Mouse (Mus musculus): ENCODE measurements around the gene Upf2. TPM values are rescaled to one million over a fixed set of nuclear protein-coding genes. Genes with fewer than 3 reads are reported as not detected.

The Upf2 gene
- polyA plus RNA-seq, 1 experiment from 2014 or later = 14.8 TPM

GRCm38 (mm10) chr2:6098924-6099323 is 147.7 kb downstream of the Upf2 start:
- Histone ChIP-seq H3K27me3 (peaks cover 30% of the 10 kb centered on the region), H3K9ac (no peak overlapping the region), H3K4me1 (peaks cover 9% of the 10 kb centered on the region; the same call in 1 of the 2 replicates), H3K27ac (no peak overlapping the region), H3K4me3 (no peak overlapping the region), H3K4me2 (replicated peaks) (no peak overlapping the region), H3K36me3 (no peaks in the 10 kb centered on the region), H3K9me3 (no peaks in the 10 kb centered on the region; the same call in 1 of the 2 replicates)
- WGBS = 24% methylated on average over 6 of the region's 6 CpGs
- ATAC-seq (ENCODE audit: insufficient number of reproducible peaks, insufficient read depth, low FRiP score, low TSS enrichment) = no peak

DNA sequence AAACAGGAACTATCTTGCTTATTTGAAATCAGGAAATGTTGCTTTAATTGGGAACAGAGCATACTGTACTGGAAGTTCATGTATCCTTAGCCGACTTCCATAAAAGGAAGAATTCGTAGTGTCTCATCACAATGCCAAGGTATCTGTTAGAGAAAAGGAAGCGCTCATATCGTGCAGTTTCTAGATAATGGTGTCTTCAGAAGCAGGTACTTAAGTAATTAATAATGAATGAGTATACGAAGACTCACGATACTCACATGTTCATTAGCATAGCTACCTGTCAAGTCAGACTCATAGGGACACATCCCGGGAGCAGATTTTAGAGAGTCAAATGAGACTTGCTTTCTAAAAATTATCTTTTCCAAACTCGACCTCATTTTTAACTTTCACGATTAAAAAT is 148.2 kb downstream of the Upf2 start:
- H3K27ac ChIP-seq = no peak overlapping the region
- no peak overlapping the region for H3K4me2 ChIP-seq (replicated peaks)
- no peaks in the 10 kb centered on the region; the same call in 1 of the 2 replicates for H3K9me3 ChIP-seq
- no peak overlapping the region for H3K9ac ChIP-seq
- H3K27me3 ChIP-seq = peaks cover 30% of the 10 kb centered on the region
- no peaks in the 10 kb centered on the region for H3K36me3 ChIP-seq
- H3K4me1 ChIP-seq = peaks cover 9% of the 10 kb centered on the region; the same call in 1 of the 2 replicates
- 74% methylated on average over 9 of the region's 9 CpGs for WGBS
- no peak for ATAC-seq (ENCODE audit: insufficient number of reproducible peaks, insufficient read depth, low FRiP score, low TSS enrichment)
- H3K4me3 ChIP-seq = no peak overlapping the region

GRCm38 (mm10) chr2:6100027-6100749 is 148.9 kb downstream of the Upf2 start:
- Histone ChIP-seq H3K27ac (no peak overlapping the region), H3K4me1 (peaks cover 9% of the 10 kb centered on the region; the same call in 1 of the 2 replicates), H3K4me2 (replicated peaks) (peak overlapping the region; percentile 91), H3K4me3 (peak overlapping the region; percentile 44), H3K27me3 (peaks cover 30% of the 10 kb centered on the region), H3K36me3 (no peaks in the 10 kb centered on the region), H3K9ac (peak overlapping the region; percentile 48), H3K9me3 (no peaks in the 10 kb centered on the region; the same call in 1 of the 2 replicates)
- ATAC-seq (ENCODE audit: insufficient number of reproducible peaks, insufficient read depth, low FRiP score, low TSS enrichment) = peak; percentile 74; the same call in 1 of the 2 replicates
- WGBS = 7% methylated on average over 51 of the region's 51 CpGs

DNA sequence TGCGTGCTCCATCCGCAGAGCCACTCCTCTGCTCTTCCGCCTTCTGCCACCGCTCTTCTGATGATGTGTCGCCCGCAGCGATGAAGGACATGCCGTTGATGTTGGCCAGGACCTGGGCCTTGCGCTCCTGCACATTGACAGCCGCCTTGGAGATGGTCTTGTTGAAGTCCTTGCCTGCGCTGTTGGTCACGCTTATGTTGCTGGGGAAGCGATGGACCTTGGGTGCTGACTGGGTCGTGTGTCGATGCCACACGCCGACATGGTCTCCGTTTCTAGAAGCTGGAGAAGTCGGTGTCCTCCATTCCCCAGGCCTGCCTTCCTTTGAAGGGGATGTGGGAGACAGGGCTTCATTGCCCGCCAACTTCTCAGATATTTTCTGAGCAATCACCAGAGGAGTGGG is 149.5 kb downstream of the Upf2 start:
- 39% methylated on average over 20 of the region's 20 CpGs for WGBS
- peaks cover 9% of the 10 kb centered on the region; the same call in 1 of the 2 replicates for H3K4me1 ChIP-seq
- peak overlapping the region; percentile 91 for H3K4me2 ChIP-seq (replicated peaks)
- H3K9me3 ChIP-seq = no peaks in the 10 kb centered on the region; the same call in 1 of the 2 replicates
- H3K27ac ChIP-seq = no peak overlapping the region
- peak overlapping the region; percentile 44 for H3K4me3 ChIP-seq
- peaks cover 30% of the 10 kb centered on the region for H3K27me3 ChIP-seq
- no peaks in the 10 kb centered on the region for H3K36me3 ChIP-seq
- no peak for ATAC-seq (ENCODE audit: insufficient number of reproducible peaks, insufficient read depth, low FRiP score, low TSS enrichment)
- H3K9ac ChIP-seq = peak overlapping the region; percentile 48

DNA sequence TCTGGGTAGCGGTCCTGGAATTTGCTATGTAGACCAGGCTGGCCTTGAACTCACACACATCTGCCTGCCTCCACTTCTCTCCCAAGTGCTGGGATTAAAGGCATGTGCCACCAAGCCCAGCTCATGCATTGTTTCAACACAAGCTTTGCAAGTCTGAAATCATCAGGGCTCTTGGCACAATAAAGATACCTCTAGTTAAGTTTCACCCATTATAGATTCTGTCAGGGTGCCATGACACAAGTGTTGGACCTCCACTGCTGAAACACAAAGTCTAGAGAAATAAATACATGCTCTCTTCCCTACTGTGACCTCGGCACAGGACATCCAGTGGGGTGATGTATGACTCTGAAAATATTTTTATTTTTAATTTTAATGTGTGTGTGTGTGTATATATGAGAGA is 154.2 kb downstream of the Upf2 start:
- WGBS = 92% methylated on average over 2 of the region's 2 CpGs
- H3K9ac ChIP-seq = no peak overlapping the region
- no peak overlapping the region for H3K4me2 ChIP-seq (replicated peaks)
- H3K4me3 ChIP-seq = no peak overlapping the region
- no peaks in the 10 kb centered on the region for H3K36me3 ChIP-seq
- ATAC-seq (ENCODE audit: insufficient number of reproducible peaks, insufficient read depth, low FRiP score, low TSS enrichment) = no peak
- H3K27me3 ChIP-seq = peaks cover 20% of the 10 kb centered on the region
- no peak overlapping the region for H3K27ac ChIP-seq
- no peaks in the 10 kb centered on the region; the same call in 1 of the 2 replicates for H3K9me3 ChIP-seq
- H3K4me1 ChIP-seq = peaks cover 2% of the 10 kb centered on the region; the same call in 1 of the 2 replicates

Other genes starting within 250 kb of the Upf2 start
- 3.4 and 3.7 TPM in 2 replicates for gene Camk1d, start 237.0 kb upstream of the Upf2 start, polyA plus RNA-seq (2016; fragmentation: Nextera tagmentation; extraction: Ambion mirVana)
- 78.0 and 84.0 TPM in 2 replicates for gene Nudt5, start 106.5 kb upstream of the Upf2 start, polyA plus RNA-seq (2016; fragmentation: Nextera tagmentation; extraction: Ambion mirVana)
- 328 and 358 TPM in 2 replicates for gene Cdc123, start 106.3 kb upstream of the Upf2 start, polyA plus RNA-seq (2016; fragmentation: Nextera tagmentation; extraction: Ambion mirVana)
- 1.7 and 2.0 TPM in 2 replicates for gene Gm13199, start 88.5 kb upstream of the Upf2 start, polyA plus RNA-seq (2016; fragmentation: Nextera tagmentation; extraction: Ambion mirVana)
- gene Sec61a2, start 56.0 kb upstream of the Upf2 start, polyA plus RNA-seq (2016; fragmentation: Nextera tagmentation; extraction: Ambion mirVana) = 105 and 111 TPM in 2 replicates
- 5.8 and 9.1 TPM in 2 replicates for gene Dhtkd1, start 8.7 kb upstream of the Upf2 start, polyA plus RNA-seq (2016; fragmentation: Nextera tagmentation; extraction: Ambion mirVana)
- gene Proser2, start 178.7 kb downstream of the Upf2 start, polyA plus RNA-seq (2016; fragmentation: Nextera tagmentation; extraction: Ambion mirVana) = 5.5 and 7.7 TPM in 2 replicates